Mouse (Mus musculus) c-Kit-positive CD71-positive TER-119-positive erythroid progenitor cells, embryonic 14.5 days (primary cell): ENCODE measurements around the gene Inf2.

Source experiments
- DNase-seq: peaks from one replicate; pipeline ENCODE4 v3.0.0-alpha.2; 2013; ENCODE audit warnings: low spot score

Inf2 gene

GRCm38 (mm10) chr12:112627097-112627881 lies 38.7 kb downstream of the Inf2 start:
- no peak for DNase-seq

DNA sequence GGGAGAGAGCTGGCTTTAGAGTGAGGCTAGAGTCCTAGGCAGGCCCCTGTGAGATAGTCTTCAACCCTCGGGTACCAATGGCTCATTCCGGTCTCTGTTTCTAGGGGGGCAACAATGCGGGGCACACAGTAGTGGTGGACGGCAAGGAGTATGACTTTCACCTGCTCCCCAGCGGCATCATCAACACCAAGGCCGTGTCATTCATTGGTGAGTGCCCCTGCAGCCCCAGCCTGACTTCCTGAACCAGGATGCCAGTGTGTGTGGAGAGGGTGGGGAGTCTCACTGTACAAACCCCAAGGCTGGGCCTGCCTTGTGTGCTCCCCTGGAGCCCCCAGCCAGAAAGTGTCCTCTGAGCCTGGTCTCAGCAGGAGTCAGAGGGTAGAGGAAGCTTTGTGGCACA lies 39.6 kb downstream of the Inf2 start:
- no peak for DNase-seq

GRCm38 (mm10) chr12:112628928-112629721 lies 40.5 kb downstream of the Inf2 start:
- no peak for DNase-seq

- no peak for DNase-seq
These were observed 41.4 kb downstream of the Inf2 start for GRCm38 (mm10) chr12:112630029-112630428.

GRCm38 (mm10) chr12:112630796-112631195 lies 42.2 kb downstream of the Inf2 start:
- DNase-seq = no peak

GRCm38 (mm10) chr12:112631472-112631871 lies 42.9 kb downstream of the Inf2 start:
- DNase-seq = no peak

GRCm38 (mm10) chr12:112632084-112632777 lies 43.6 kb downstream of the Inf2 start:
- no peak for DNase-seq

DNA sequence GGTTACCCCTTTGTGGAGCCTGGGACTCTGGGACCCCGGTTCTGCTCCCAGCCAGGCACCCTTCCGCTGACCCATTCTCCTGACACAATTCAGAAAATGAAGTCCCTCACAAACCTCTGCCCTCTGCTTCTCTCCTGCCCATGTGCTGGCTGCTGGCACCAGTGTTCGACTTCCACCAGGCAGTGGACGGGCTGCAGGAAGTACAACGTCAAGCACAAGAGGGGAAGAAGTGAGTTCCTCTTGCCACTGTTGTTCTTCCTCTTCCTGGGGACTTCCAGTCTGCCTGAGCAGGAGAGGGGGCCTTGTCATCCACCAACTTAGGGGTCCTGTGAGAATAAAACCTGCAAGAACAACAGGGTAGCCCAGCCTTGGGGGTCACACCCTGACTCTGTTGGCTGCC lies 44.3 kb downstream of the Inf2 start:
- no peak for DNase-seq

GRCm38 (mm10) chr12:112633686-112634085 lies 45.1 kb downstream of the Inf2 start:
- no peak for DNase-seq

DNA sequence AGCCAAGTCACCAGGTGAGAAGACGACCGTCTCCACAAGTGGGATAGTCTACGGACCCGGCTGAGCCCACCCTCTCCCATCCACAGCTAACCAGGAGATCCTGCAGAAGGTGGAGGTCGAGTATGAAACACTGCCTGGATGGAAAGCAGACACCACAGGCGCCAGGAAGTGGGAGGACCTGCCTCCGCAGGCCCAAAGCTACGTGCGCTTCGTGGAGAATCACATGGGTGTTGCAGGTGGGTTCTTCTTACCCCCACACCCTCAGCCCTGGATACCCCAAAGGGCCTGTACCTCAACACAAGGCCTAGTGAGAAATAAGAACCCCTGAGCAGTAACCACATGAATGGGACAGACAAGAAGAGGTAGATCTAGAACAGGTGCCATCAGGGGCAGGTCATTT lies 50.9 kb downstream of the Inf2 start:
- DNase-seq = no peak

GRCm38 (mm10) chr12:112643126-112643525 lies 54.5 kb downstream of the Inf2 start:
- no peak for DNase-seq

GRCm38 (mm10) chr12:112644180-112644854 lies 55.7 kb downstream of the Inf2 start, which contains the start of gene Siva1:
TSS of gene Siva1 (plus strand) at chr12:112644679.
- peak; percentile 96 for DNase-seq

DNA sequence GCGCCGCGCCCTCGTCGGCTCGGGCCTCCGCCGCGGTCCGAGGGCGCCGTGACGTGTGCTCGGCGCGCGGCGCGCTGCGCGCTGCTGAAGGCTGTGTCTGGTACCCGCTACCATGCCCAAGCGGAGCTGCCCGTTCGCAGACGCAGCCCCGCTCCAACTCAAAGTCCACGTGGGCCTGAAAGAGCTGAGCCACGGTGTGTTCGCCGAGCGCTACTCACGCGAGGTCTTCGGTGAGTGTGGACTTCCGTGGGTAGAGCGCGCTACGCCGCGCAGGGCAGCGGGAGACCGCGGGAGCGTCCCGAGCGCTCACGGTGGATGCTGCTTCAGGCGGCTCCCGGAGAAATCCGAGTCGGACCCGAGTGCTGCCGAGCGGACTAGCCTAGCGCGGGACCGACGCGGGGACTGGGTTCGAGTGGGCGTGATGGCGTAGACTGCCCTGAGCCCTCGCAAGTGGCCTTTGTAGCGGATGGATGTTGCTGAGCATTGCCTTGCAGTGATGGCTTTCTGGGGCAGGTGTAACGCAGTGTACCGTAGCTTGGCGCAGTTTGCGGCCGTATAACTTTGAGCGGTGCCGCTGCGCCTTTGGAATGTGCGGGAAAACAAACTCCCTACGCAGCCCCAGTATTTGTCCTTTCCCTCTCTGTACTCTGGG lies 56.4 kb downstream of the Inf2 start:
- DNase-seq = peak; percentile 34

- DNase-seq = no peak
These were observed 57.6 kb downstream of the Inf2 start for GRCm38 (mm10) chr12:112646139-112646538.

DNA sequence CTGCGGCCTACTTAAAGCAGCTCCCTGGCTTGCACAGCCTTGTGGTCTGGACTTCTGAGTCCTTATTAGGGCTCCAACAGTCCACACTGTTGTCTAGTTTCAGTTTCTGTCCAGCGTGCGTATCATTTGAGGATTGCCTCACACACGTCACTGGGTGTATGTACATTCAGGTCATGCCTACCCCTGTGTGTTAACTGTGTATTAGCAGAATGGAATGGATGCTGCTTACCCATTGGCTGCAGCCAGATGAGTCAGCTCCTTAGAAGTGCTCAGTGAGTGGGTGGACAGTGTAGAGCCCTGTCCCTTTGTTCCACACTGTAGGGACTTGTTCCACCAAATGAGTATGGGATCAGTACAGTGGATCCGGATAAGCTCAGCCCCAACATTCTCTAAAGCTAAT lies 59.5 kb downstream of the Inf2 start:
- DNase-seq = no peak

DNA sequence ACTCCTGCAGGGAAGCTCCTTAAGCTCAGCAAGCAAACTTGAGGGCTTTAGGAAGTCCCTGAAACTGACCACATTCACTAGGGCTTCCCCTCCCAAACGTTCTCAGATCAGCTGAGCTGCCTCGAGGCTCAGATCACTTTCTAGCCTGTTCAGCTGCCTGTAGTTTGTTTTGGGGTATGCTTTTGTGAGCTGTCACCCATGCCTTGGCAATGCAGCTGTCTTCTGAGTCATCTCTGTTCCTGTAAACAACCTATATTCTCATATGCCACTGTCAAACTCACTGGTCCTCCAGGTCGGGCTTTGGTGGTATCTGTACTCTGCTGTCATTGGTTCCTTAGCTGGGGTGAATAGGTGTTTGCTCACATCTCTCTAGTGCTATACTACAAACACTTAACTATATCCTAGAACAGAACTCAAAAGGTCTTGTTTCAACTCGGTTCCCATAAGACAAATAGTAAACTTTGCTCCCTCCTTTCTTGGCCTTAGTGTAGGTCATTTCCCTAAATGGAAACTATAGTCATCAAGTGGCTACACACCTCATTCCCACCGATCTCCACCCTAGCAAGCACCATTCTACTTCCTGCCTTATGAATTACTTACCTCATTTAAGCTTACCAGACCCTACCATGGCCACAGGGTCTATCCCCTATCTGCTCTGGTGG lies 63.3 kb downstream of the Inf2 start:
- no peak for DNase-seq

GRCm38 (mm10) chr12:112653157-112653824 lies 64.7 kb downstream of the Inf2 start:
- peak; percentile 79 for DNase-seq

- no peak for DNase-seq
These were observed 65.5 kb downstream of the Inf2 start for GRCm38 (mm10) chr12:112654076-112654475.

- no peak for DNase-seq
These were observed 70.0 kb downstream of the Inf2 start for GRCm38 (mm10) chr12:112658619-112659018.

- no peak for DNase-seq
These were observed 70.5 kb downstream of the Inf2 start for GRCm38 (mm10) chr12:112659109-112659508.
